Mouse (Mus musculus) MEL (cell line): Measurements from ENCODE around the gene Bmp8a. TPM values are rescaled to one million over a fixed set of nuclear protein-coding genes. Genes with fewer than 3 reads are reported as not detected.

Source experiments
- DNase-seq: peaks from one replicate; pipeline ENCODE4 v3.0.0; 2011; ENCODE audit warnings: low read depth, low spot score
- H3K27ac ChIP-seq: 2 replicates; pipeline ENCODE4 v1.5.1; 2012; ENCODE audit warnings: low read depth, mild to moderate bottlenecking, control low read depth, low read length, moderate library complexity; ENCODE audit not compliant: control insufficient read depth
- H3K27me3 ChIP-seq, 2 experiments: fragments of 150-350 bp in 1 of 2; sonication (generic) in 1 of 2; 2 replicates each; pipeline ENCODE4 v1.6.1; 2012; ENCODE audit warnings: low read length in 2 of 2, mild to moderate bottlenecking in 2 of 2, improper control_type of control experiment in 1 of 2, moderate library complexity in 1 of 2; ENCODE audit not compliant: insufficient read depth in 2 of 2, control insufficient read depth in 1 of 2
- H3K36me3 ChIP-seq, 2 experiments: 2 replicates each; pipeline ENCODE4 v1.6.1; 2012 to 2014; ENCODE audit warnings: low read length in 2 of 2, improper control_type of control experiment in 1 of 2, inconsistent platforms in 1 of 2, mild to moderate bottlenecking in 1 of 2; ENCODE audit not compliant: insufficient read depth in 2 of 2, control insufficient read depth in 1 of 2
- H3K4me1 ChIP-seq, 2 experiments: fragments of 150-350 bp in 1 of 2; sonication (generic) in 1 of 2; 2 replicates each; pipeline ENCODE4 v1.6.1; 2012; ENCODE audit warnings: low read length in 2 of 2, improper control_type of control experiment in 1 of 2, mild to moderate bottlenecking in 1 of 2; ENCODE audit not compliant: insufficient read depth in 2 of 2, control insufficient read depth in 1 of 2
- H3K4me3 ChIP-seq, 2 experiments: fragments of 150-350 bp in 1 of 2; sonication (generic) in 1 of 2; 2 replicates each; pipeline ENCODE4 v1.5.1; 2012; ENCODE audit warnings: low read depth in 2 of 2, low read length in 2 of 2, mild to moderate bottlenecking in 2 of 2, moderate library complexity in 2 of 2, control low read depth in 1 of 2, improper control_type of control experiment in 1 of 2; ENCODE audit not compliant: control insufficient read depth in 1 of 2, insufficient read depth in 1 of 2
- H3K79me2 ChIP-seq: 2 replicates; pipeline ENCODE4 v1.6.1; 2012; ENCODE audit warnings: mild to moderate bottlenecking, low read length, moderate library complexity; ENCODE audit not compliant: control insufficient read depth, poor library complexity, insufficient read depth
- H3K9ac ChIP-seq: 2 replicates; pipeline ENCODE4 v1.6.1; 2012; ENCODE audit warnings: low read depth, mild to moderate bottlenecking, control low read depth, low read length, moderate library complexity; ENCODE audit not compliant: control insufficient read depth, poor library complexity, severe bottlenecking
- H3K9me3 ChIP-seq: fragments of 150-350 bp; sonication (generic); replicated peaks from 2 replicates; pipeline ENCODE4 v1.6.1; 2012; ENCODE audit warnings: mild to moderate bottlenecking, low read length, improper control_type of control experiment, moderate library complexity; ENCODE audit not compliant: insufficient read depth
- BHLHE40 ChIP-seq: IDR thresholded peaks from 2 replicates; pipeline ENCODE4 v1.6.1; 2012; ENCODE audit warnings: low read depth, mild to moderate bottlenecking, inconsistent platforms, low read length, improper control_type of control experiment, borderline replicate concordance
- CHD1 ChIP-seq: IDR thresholded peaks from 2 replicates; pipeline ENCODE4 v1.6.1; 2012; ENCODE audit warnings: low read depth, mild to moderate bottlenecking, inconsistent platforms, low read length, improper control_type of control experiment
- CHD2 ChIP-seq: IDR thresholded peaks from 2 replicates; pipeline ENCODE4 v1.6.1; 2011; ENCODE audit warnings: low read length, improper control_type of control experiment
- CTCF ChIP-seq, 3 experiments: IDR thresholded peaks in 2 of 3; conservative IDR thresholded peaks in 1 of 3; 2 replicates each; pipeline ENCODE4 v1.5.1; 2011 to 2012; ENCODE audit warnings: low read length in 3 of 3, low read depth in 2 of 3, mild to moderate bottlenecking in 2 of 3, improper control_type of control experiment in 1 of 3, inconsistent platforms in 1 of 3, mixed read lengths in 1 of 3, moderate library complexity in 1 of 3; ENCODE audit not compliant: control insufficient read depth in 1 of 3, insufficient read depth in 1 of 3, poor library complexity in 1 of 3, severe bottlenecking in 1 of 3
- EP300 ChIP-seq, 2 experiments: IDR thresholded peaks; 2 replicates each; pipeline ENCODE4 v1.6.1; 2011; ENCODE audit warnings: improper control_type of control experiment in 2 of 2, low read length in 2 of 2, low read depth in 1 of 2, mild to moderate bottlenecking in 1 of 2
- ETS1 ChIP-seq: IDR thresholded peaks from 2 replicates; pipeline ENCODE4 v1.6.1; 2012; ENCODE audit warnings: low read depth, mild to moderate bottlenecking, inconsistent platforms, low read length, improper control_type of control experiment, moderate library complexity
- HCFC1 ChIP-seq: IDR thresholded peaks from 2 replicates; pipeline ENCODE4 v1.6.1; 2012; ENCODE audit warnings: low read depth, mild to moderate bottlenecking, inconsistent platforms, low read length, improper control_type of control experiment, moderate library complexity
- JUND ChIP-seq: IDR thresholded peaks from 2 replicates; pipeline ENCODE4 v1.6.1; 2011; ENCODE audit warnings: low read depth, mild to moderate bottlenecking, improper control_type of control experiment, low read length
- KAT2A ChIP-seq: conservative IDR thresholded peaks from 2 replicates; pipeline ENCODE4 v1.6.1; 2012; ENCODE audit warnings: low read depth, low read length, improper control_type of control experiment, inconsistent platforms
- MAFK ChIP-seq: IDR thresholded peaks from 2 replicates; pipeline ENCODE4 v1.6.1; 2011; ENCODE audit warnings: low read depth, mild to moderate bottlenecking, low read length, improper control_type of control experiment, borderline replicate concordance
- MYB ChIP-seq: IDR thresholded peaks from 2 replicates; pipeline ENCODE4 v1.6.1; 2011; ENCODE audit warnings: mild to moderate bottlenecking, low read depth, low read length, improper control_type of control experiment
- MYC ChIP-seq: IDR thresholded peaks from 2 replicates; pipeline ENCODE4 v1.6.1; 2011; ENCODE audit warnings: low read depth, mild to moderate bottlenecking, low read length, improper control_type of control experiment, moderate library complexity
- NELFE ChIP-seq: IDR thresholded peaks from 2 replicates; pipeline ENCODE4 v1.6.1; 2011; ENCODE audit warnings: low read depth, low read length, improper control_type of control experiment
- NRF1 ChIP-seq: IDR thresholded peaks from 2 replicates; pipeline ENCODE4 v1.6.1; 2014; ENCODE audit warnings: low read depth, mild to moderate bottlenecking, inconsistent platforms, low read length, improper control_type of control experiment, moderate library complexity; ENCODE audit not compliant: poor library complexity, insufficient read depth, severe bottlenecking
- POLR2A ChIP-seq, 2 experiments: IDR thresholded peaks; 2 replicates each; pipeline ENCODE4 v1.6.1; 2011 to 2012; ENCODE audit warnings: low read length in 2 of 2, mild to moderate bottlenecking in 2 of 2, control low read depth in 1 of 2, improper control_type of control experiment in 1 of 2, low read depth in 1 of 2, moderate library complexity in 1 of 2; ENCODE audit not compliant: control insufficient read depth in 1 of 2, insufficient read depth in 1 of 2, poor library complexity in 1 of 2
- POLR2AphosphoS2 ChIP-seq: IDR thresholded peaks from 2 replicates; pipeline ENCODE4 v1.6.1; 2011; ENCODE audit warnings: low read length, improper control_type of control experiment
- POLR2AphosphoS5 ChIP-seq: IDR thresholded peaks from 2 replicates; pipeline ENCODE4 v1.6.1; 2012; ENCODE audit warnings: low read depth, borderline replicate concordance, mild to moderate bottlenecking, inconsistent platforms, low read length, moderate library complexity, mixed read lengths
- RAD21 ChIP-seq: IDR thresholded peaks from 2 replicates; pipeline ENCODE4 v1.6.1; 2011; ENCODE audit warnings: mild to moderate bottlenecking, low read depth, low read length, improper control_type of control experiment
- RCOR1 ChIP-seq: IDR thresholded peaks from 2 replicates; pipeline ENCODE4 v1.6.1; 2012; ENCODE audit warnings: low read depth, mild to moderate bottlenecking, inconsistent platforms, low read length, improper control_type of control experiment
- SMC3 ChIP-seq: IDR thresholded peaks from 2 replicates; pipeline ENCODE4 v1.6.1; 2011; ENCODE audit warnings: low read depth, low read length, improper control_type of control experiment
- TAL1 ChIP-seq: IDR thresholded peaks from 2 replicates; pipeline ENCODE4 v1.6.1; 2012; ENCODE audit warnings: mild to moderate bottlenecking, inconsistent platforms, low read length, moderate library complexity, mixed read lengths
- UBTF ChIP-seq: IDR thresholded peaks from 2 replicates; pipeline ENCODE4 v1.6.1; 2012; ENCODE audit warnings: low read depth, mild to moderate bottlenecking, inconsistent platforms, low read length, improper control_type of control experiment, moderate library complexity, borderline replicate concordance; ENCODE audit not compliant: insufficient read depth
- USF1 ChIP-seq: IDR thresholded peaks from 2 replicates; pipeline ENCODE4 v1.6.1; 2014; ENCODE audit warnings: low read depth, mild to moderate bottlenecking, inconsistent platforms, low read length, improper control_type of control experiment, moderate library complexity
- ZC3H11A ChIP-seq: IDR thresholded peaks from 2 replicates; pipeline ENCODE4 v1.6.1; 2012; ENCODE audit warnings: low read depth, mild to moderate bottlenecking, inconsistent platforms, low read length, improper control_type of control experiment
- ZKSCAN1 ChIP-seq: IDR thresholded peaks from 2 replicates; pipeline ENCODE4 v1.6.1; 2012; ENCODE audit warnings: low read depth, mild to moderate bottlenecking, inconsistent platforms, low read length, improper control_type of control experiment, moderate library complexity
- ZNF384 ChIP-seq: IDR thresholded peaks from 2 replicates; pipeline ENCODE4 v1.6.1; 2012; ENCODE audit warnings: low read depth, mild to moderate bottlenecking, inconsistent platforms, low read length, improper control_type of control experiment
- polyA plus RNA-seq, 2 experiments: library from polyadenylated mRNA; stranded (reverse) in 1 of 2; unstranded in 1 of 2; fragments of >175 nt in 1 of 2; fragments of >200 nt in 1 of 2; gene quantifications; 2 replicates each; pipeline versions ENCODE4 v1.2.1 to v1.2.4; 2012; ENCODE audit warnings: low replicate concordance in 2 of 2, low read depth in 1 of 2; ENCODE audit not compliant: insufficient read length in 2 of 2, insufficient read depth in 1 of 2, missing spikeins in 1 of 2
- total RNA-seq: library from RNA; depleted of rRNA; stranded (reverse); fragments of 300-350 nt; gene quantifications from 2 replicates; pipeline ENCODE4 v1.2.3, GENCODE M21; 2012

Gene Bmp8a
- total and polyA plus RNA-seq, 3 experiments = 0.19 to 0.43 TPM; not detected in 1

GRCm38 (mm10) chr4:123280117-123280516, 62.9 kb downstream of the Bmp8a start:
- no peak for DNase-seq
- Histone ChIP-seq H3K27me3 (peaks cover 4 to 8% of the 10 kb centered on the region in 2 experiments), H3K36me3 (peaks cover 3 to 4% of the 10 kb centered on the region in 2 experiments; a peak in 2 of 4 replicates), H3K27ac (no peak overlapping the region), H3K9me3 (no peaks in the 10 kb centered on the region), H3K9ac (no peak overlapping the region), H3K4me1 (peaks cover 0 to under 1% of the 10 kb centered on the region in 2 experiments; a peak in 2 of 4 replicates), H3K4me3 (no peak overlapping the region), H3K79me2 (peaks cover 22% of the 10 kb centered on the region)
- TF ChIP-seq USF1 (no peak), ETS1 (no peak), JUND (no peak), BHLHE40 (no peak), RCOR1 (no peak), MAFK (no peak), CHD1 (no peak), MYB (no peak), MYC (no peak), KAT2A (no peak), UBTF (no peak), HCFC1 (no peak), EP300 (IDR thresholded peaks at IDR 0.05; ENCODE audit: low read depth in 1 of 2, low read length in 2 of 2) (no peak), NRF1 (no peak), POLR2AphosphoS2 (no peak), ZKSCAN1 (no peak), NELFE (no peak)

- Histone ChIP-seq H3K79me2 (no peaks in the 10 kb centered on the region), H3K9me3 (no peaks in the 10 kb centered on the region), H3K36me3 (no peaks in the 10 kb centered on the region), H3K27me3 (peaks cover 2 to 3% of the 10 kb centered on the region in 2 experiments; a peak in 3 of 4 replicates), H3K9ac (no peak overlapping the region), H3K4me1 (no peaks in the 10 kb centered on the region; a peak in 1 of 4 replicates), H3K4me3 (no peak overlapping the region), H3K27ac (no peak overlapping the region)
- peak; percentile 42 for DNase-seq
- TF ChIP-seq CHD1 (no peak), POLR2A (IDR thresholded peaks at IDR 0.05; ENCODE audit: control insufficient read depth in 1 of 2, insufficient read depth in 1 of 2, low read depth in 1 of 2, low read length in 2 of 2, poor library complexity in 1 of 2) (no peak), BHLHE40 (no peak), CHD2 (no peak), EP300 (IDR thresholded peaks at IDR 0.05; ENCODE audit: low read depth in 1 of 2, low read length in 2 of 2) (no peak), ZC3H11A (peak; percentile 16; the same call in 1 of the 2 replicates), TAL1 (no peak), RAD21 (peak; percentile 60), POLR2AphosphoS5 (no peak), CTCF (IDR thresholded peaks at IDR 0.05 in 2 of 3, conservative IDR thresholded peaks at IDR 0.05 in 1 of 3; ENCODE audit: control insufficient read depth in 1 of 3, insufficient read depth in 1 of 3, low read depth in 2 of 3, low read length in 3 of 3, poor library complexity in 1 of 3, severe bottlenecking in 1 of 3) (peak; percentile 14 to 57 (median 56); a peak in 5 of 6 replicates), SMC3 (peak; percentile 27; the same call in 1 of the 2 replicates), UBTF (no peak), ZNF384 (no peak)
Observed at GRCm38 (mm10) chr4:123271063-123271462, 72.0 kb downstream of the Bmp8a start.
